ENCODE assay signal across 8 mouse cellular contexts in the genomic region with DNA sequence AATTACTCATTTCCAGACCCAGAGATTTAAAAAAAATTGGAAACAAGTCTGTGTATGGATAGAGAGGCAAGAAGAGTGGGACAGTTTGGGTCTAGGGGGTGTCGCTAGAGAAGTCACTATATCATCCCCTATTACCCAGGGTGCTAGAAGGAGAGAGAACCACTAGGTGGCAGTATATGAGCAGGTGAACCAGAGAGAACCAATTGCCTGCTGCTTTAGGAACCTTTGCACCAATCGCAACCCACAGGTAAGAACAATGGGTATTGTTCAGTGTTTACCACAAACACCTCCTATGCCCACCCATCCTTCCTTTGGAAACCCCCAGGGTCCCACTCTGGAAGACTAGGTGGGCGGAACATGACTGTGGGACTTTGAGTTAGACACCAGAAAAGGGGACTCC. TPM values are rescaled to one million over a fixed set of nuclear protein-coding genes. Genes with fewer than 3 reads are reported as not detected.
DNase-seq lines count a peak whose midpoint lies in the region; ATAC-seq and TF ChIP-seq lines count a peak whose summit lies in the region.

No protein-coding gene starts in this region.

- no peak for TF ChIP-seq POLR2A in thymus, adult 2 months (IDR thresholded peaks at IDR 0.05; ENCODE audit: control insufficient read depth, extremely low read depth, insufficient read depth, low read length, poor library complexity)

- H3K4me3 ChIP-seq in forebrain, postnatal 0 days (ENCODE audit: low read depth, low read length), result no peak overlapping the region
- H3K4me3 ChIP-seq in forebrain, embryonic 16.5 days (replicated peaks; ENCODE audit: low read length), result no peak overlapping the region
- H3K4me3 ChIP-seq in thymus, adult 2 months (ENCODE audit: control insufficient read depth, insufficient read depth, low read length), result no peak overlapping the region
- H3K4me3 ChIP-seq in intestine, postnatal 0 days (ENCODE audit: low read depth, low read length), result no peak overlapping the region

- no peak for DNase-seq in forebrain, postnatal 0 days
- DNase-seq in thymus, adult 2 months, result peak; percentile 55
- DNase-seq in thymus, postnatal 36 days, result no peak
- DNase-seq in cerebellum, postnatal 10 days, result peak; percentile 78 to 85
- peak; percentile 51 for DNase-seq in mesoderm, embryonic 11.5 days (ENCODE audit: low read depth, low spot score)
- DNase-seq in right cerebral cortex, postnatal 36 days (ENCODE audit: low spot score in 2 of 2), result no peak

- H3K4me2 ChIP-seq in forebrain, postnatal 0 days (ENCODE audit: low read depth), result no peak overlapping the region
- H3K4me2 ChIP-seq in forebrain, embryonic 16.5 days (ENCODE audit: low read length), result no peak overlapping the region
- H3K4me2 ChIP-seq in intestine, postnatal 0 days (replicated peaks; ENCODE audit: low read depth), result no peak overlapping the region

- no peak overlapping the region for H3K9ac ChIP-seq in forebrain, postnatal 0 days
- no peak overlapping the region for H3K9ac ChIP-seq in forebrain, embryonic 16.5 days (replicated peaks; ENCODE audit: low read depth, low read length)
- H3K9ac ChIP-seq in intestine, postnatal 0 days (ENCODE audit: low read depth, low read length), result no peak overlapping the region

- peak; percentile 75 for TF ChIP-seq CTCF in forebrain, postnatal 0 days (IDR thresholded peaks at IDR 0.05; ENCODE audit: low read depth)
- TF ChIP-seq CTCF in thymus, adult 2 months (IDR thresholded peaks at IDR 0.05; ENCODE audit: borderline replicate concordance, control insufficient read depth, extremely low read depth, insufficient read depth, low read length, poor library complexity), result no peak
- peak; percentile 91 for TF ChIP-seq CTCF in intestine, postnatal 0 days (IDR thresholded peaks at IDR 0.05; ENCODE audit: low read depth)

- H3K27ac ChIP-seq in forebrain, postnatal 0 days (ENCODE audit: low read depth, low read length), result no peak overlapping the region
- H3K27ac ChIP-seq in forebrain, embryonic 16.5 days (ENCODE audit: low read length), result no peak overlapping the region
- no peak overlapping the region for H3K27ac ChIP-seq in thymus, adult 2 months (ENCODE audit: control insufficient read depth, insufficient read depth, low read length)
- H3K27ac ChIP-seq in intestine, postnatal 0 days (ENCODE audit: low read depth, low read length), result no peak overlapping the region

- no peaks in the 10 kb centered on the region for H3K27me3 ChIP-seq in forebrain, postnatal 0 days (ENCODE audit: insufficient read depth, low read length)
- H3K27me3 ChIP-seq in forebrain, embryonic 16.5 days (replicated peaks; ENCODE audit: control insufficient read depth, insufficient read depth, low read length), result no peaks in the 10 kb centered on the region
- H3K27me3 ChIP-seq in thymus, adult 2 months (ENCODE audit: control insufficient read depth, insufficient read depth, low read length), result no peaks in the 10 kb centered on the region
- no peaks in the 10 kb centered on the region; the same call in 1 of the 2 replicates for H3K27me3 ChIP-seq in intestine, postnatal 0 days (replicated peaks; ENCODE audit: control insufficient read depth, insufficient read depth, low read length)

- H3K36me3 ChIP-seq in forebrain, postnatal 0 days (ENCODE audit: insufficient read depth), result no peaks in the 10 kb centered on the region
- H3K36me3 ChIP-seq in forebrain, embryonic 16.5 days (ENCODE audit: control insufficient read depth, insufficient read depth), result no peaks in the 10 kb centered on the region
- peaks cover 9% of the 10 kb centered on the region; the same call in 1 of the 2 replicates for H3K36me3 ChIP-seq in thymus, adult 2 months (ENCODE audit: control insufficient read depth, insufficient read depth, low read length)
- H3K36me3 ChIP-seq in intestine, postnatal 0 days (ENCODE audit: control insufficient read depth, insufficient read depth), result no peaks in the 10 kb centered on the region

- no peak for ATAC-seq in forebrain, postnatal 0 days
- ATAC-seq in forebrain, embryonic 16.5 days, result no peak
- peak; percentile 44; the same call in 1 of the 2 replicates for ATAC-seq in intestine, postnatal 0 days

- H3K4me1 ChIP-seq in forebrain, postnatal 0 days (ENCODE audit: insufficient read depth), result no peaks in the 10 kb centered on the region
- peaks cover 5% of the 10 kb centered on the region; the same call in 1 of the 2 replicates for H3K4me1 ChIP-seq in forebrain, embryonic 16.5 days (replicated peaks; ENCODE audit: control insufficient read depth, insufficient read depth, low read length)
- H3K4me1 ChIP-seq in thymus, adult 2 months (replicated peaks; ENCODE audit: control insufficient read depth, insufficient read depth, low read length), result no peaks in the 10 kb centered on the region
- no peaks in the 10 kb centered on the region for H3K4me1 ChIP-seq in intestine, postnatal 0 days (replicated peaks; ENCODE audit: control insufficient read depth, insufficient read depth, low read length)

- WGBS in forebrain, postnatal 0 days, result 44% methylated on average over 3 of the region's 3 CpGs
- WGBS in forebrain, embryonic 16.5 days, result 37% methylated on average over 3 of the region's 3 CpGs
- 50% methylated on average over 3 of the region's 3 CpGs for WGBS in thymus, adult 2 months
- WGBS in intestine, postnatal 0 days, result 42% methylated on average over 3 of the region's 3 CpGs

- H3K9me3 ChIP-seq in forebrain, postnatal 0 days (ENCODE audit: low read length), result no peaks in the 10 kb centered on the region
- H3K9me3 ChIP-seq in forebrain, embryonic 16.5 days (ENCODE audit: control insufficient read depth, low read length), result no peaks in the 10 kb centered on the region
- H3K9me3 ChIP-seq in intestine, postnatal 0 days (ENCODE audit: control insufficient read depth), result no peaks in the 10 kb centered on the region

RNA-seq across cellular contexts. Expression of a gene that starts 17.3 kb away (rescaled TPM):
- 59.2 and 68.8 TPM in 2 replicates for total RNA-seq in forebrain, postnatal 0 days (2014; rRNA removed)
- 32.7 and 37.1 TPM in 2 replicates for polyA plus RNA-seq in forebrain, postnatal 0 days (2015; fragmentation: Nextera tagmentation; extraction: Ambion mirVana)
- 43.1 and 44.1 TPM in 2 replicates for polyA plus RNA-seq in forebrain, embryonic 16.5 days (2015; fragmentation: Nextera tagmentation; extraction: Ambion mirVana)
- polyA plus RNA-seq in thymus, adult 2 months (2012; rRNA removed), result 25.0 and 26.2 TPM in 2 replicates
- polyA plus RNA-seq in intestine, postnatal 0 days (2015; fragmentation: Nextera tagmentation; extraction: Ambion mirVana), result 12.0 and 15.0 TPM in 2 replicates

RNA-seq across cellular contexts. Expression of a gene that starts 28.9 kb away (rescaled TPM):
- total RNA-seq in forebrain, postnatal 0 days (2014; rRNA removed), result 57.0 and 62.4 TPM in 2 replicates
- polyA plus RNA-seq in forebrain, postnatal 0 days (2015; fragmentation: Nextera tagmentation; extraction: Ambion mirVana), result 53.7 and 55.6 TPM in 2 replicates
- polyA plus RNA-seq in forebrain, embryonic 16.5 days (2015; fragmentation: Nextera tagmentation; extraction: Ambion mirVana), result 87.7 and 93.3 TPM in 2 replicates
- 52.3 and 61.2 TPM in 2 replicates for polyA plus RNA-seq in thymus, adult 2 months (2012; rRNA removed)
- 39.3 and 41.6 TPM in 2 replicates for polyA plus RNA-seq in intestine, postnatal 0 days (2015; fragmentation: Nextera tagmentation; extraction: Ambion mirVana)

Comparison
In these comparisons a context has a peak if more than half of its experiments do, and no peak if none do; other contexts are left out.
1. DNase-seq: peak in thymus, adult 2 months (single experiment), cerebellum, postnatal 10 days (2 of 2) and mesoderm, embryonic 11.5 days (single experiment); none in forebrain, postnatal 0 days (single experiment), thymus, postnatal 36 days (0 of 2) and right cerebral cortex, postnatal 36 days (0 of 2).